Mouse (Mus musculus) forebrain, embryonic 13.5 days (tissue): ENCODE data around the gene Sgta. TPM values are rescaled to one million over a fixed set of nuclear protein-coding genes. Genes with fewer than 3 reads are reported as not detected.
A peak's percentile ranks its signal among the peaks of the same experiment; 100 is the strongest.

Experiments used
- ATAC-seq: fragments of 200-750 bp; cut with Nextera tagmentation; 2 replicates; pipeline ENCODE4 v1.8.0; 2017
- H3K27ac ChIP-seq: fragments of 300-500 bp; sonication (generic); 2 replicates; pipeline ENCODE4 v1.5.1; 2015; ENCODE audit warnings: inconsistent platforms, mild to moderate bottlenecking, moderate library complexity
- H3K27me3 ChIP-seq: fragments of 300-500 bp; sonication (generic); 2 replicates; pipeline ENCODE4 v1.6.1; 2015; ENCODE audit warnings: mild to moderate bottlenecking, inconsistent platforms
- H3K36me3 ChIP-seq: fragments of 300-500 bp; sonication (generic); 2 replicates; pipeline ENCODE4 v1.6.1; 2015; ENCODE audit warnings: mild to moderate bottlenecking, inconsistent platforms; ENCODE audit not compliant: poor library complexity, severe bottlenecking
- H3K4me1 ChIP-seq: fragments of 300-500 bp; sonication (generic); 2 replicates; pipeline ENCODE4 v1.6.1; 2015; ENCODE audit warnings: inconsistent platforms
- H3K4me2 ChIP-seq: fragments of 300-500 bp; sonication (generic); 2 replicates; pipeline ENCODE4 v1.6.1; 2015; ENCODE audit warnings: inconsistent platforms, mild to moderate bottlenecking, moderate library complexity
- H3K4me3 ChIP-seq: fragments of 300-500 bp; sonication (generic); 2 replicates; pipeline ENCODE4 v1.5.1; 2015; ENCODE audit warnings: mild to moderate bottlenecking, inconsistent platforms
- H3K9ac ChIP-seq: fragments of 300-500 bp; sonication (generic); 2 replicates; pipeline ENCODE4 v1.6.1; 2015; ENCODE audit warnings: mild to moderate bottlenecking, inconsistent platforms
- H3K9me3 ChIP-seq: fragments of 300-500 bp; sonication (generic); replicated peaks from 2 replicates; pipeline ENCODE4 v1.6.1; 2016; ENCODE audit warnings: inconsistent platforms
- WGBS: fragments of 180-500 bp; shearing (Covaris S2); methylation state at CpG from one replicate; pipeline ENCODE4 v1.1.7; 2015; 5-methylcytosine and 5-hydroxymethylcytosine counted together
- microRNA-seq: library from miRNA; unstranded; fragments of <30 nt; microRNA quantifications from one replicate; pipeline ENCODE4, GENCODE M21; 2016
- polyA plus RNA-seq: library from polyadenylated mRNA; unstranded; fragments of >200 nt; fragmentation: Nextera tagmentation; extraction: Ambion mirVana; gene quantifications from 2 replicates; pipeline ENCODE4 v1.2.1, GENCODE M21; 2015

The Sgta gene
- polyA plus RNA-seq, 1 experiment from 2014 or later, result 273 TPM

DNA sequence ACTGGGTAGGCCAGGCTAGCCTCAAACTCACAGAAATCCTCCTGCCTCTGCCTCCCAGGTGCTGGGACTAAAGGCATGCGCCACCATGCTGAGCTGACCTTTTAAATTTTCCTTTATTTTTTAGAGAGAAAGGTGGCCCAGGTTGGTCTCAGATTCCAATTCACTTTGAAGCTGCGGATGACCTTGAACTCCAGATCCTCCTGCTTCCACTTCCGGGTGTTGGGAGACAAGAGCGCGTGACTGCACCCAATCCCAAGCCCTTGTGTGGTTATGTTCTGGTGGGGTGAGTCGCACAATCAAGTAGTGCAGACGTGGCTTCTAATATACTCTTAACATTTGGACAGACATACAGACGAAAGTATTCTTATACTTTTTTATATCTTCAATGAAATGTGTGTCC is 63.5 kb downstream of the Sgta start:
- H3K9me3 ChIP-seq, result no peaks in the 10 kb centered on the region
- 94% methylated on average over 8 of the region's 8 CpGs for WGBS
- no peak overlapping the region for H3K9ac ChIP-seq
- ATAC-seq, result no peak
- peaks cover 26% of the 10 kb centered on the region for H3K4me1 ChIP-seq
- peaks cover 33% of the 10 kb centered on the region; the same call in 1 of the 2 replicates for H3K27me3 ChIP-seq
- H3K36me3 ChIP-seq, result no peaks in the 10 kb centered on the region
- no peak overlapping the region for H3K4me3 ChIP-seq
- no peak overlapping the region for H3K27ac ChIP-seq
- H3K4me2 ChIP-seq, result no peak overlapping the region

DNA sequence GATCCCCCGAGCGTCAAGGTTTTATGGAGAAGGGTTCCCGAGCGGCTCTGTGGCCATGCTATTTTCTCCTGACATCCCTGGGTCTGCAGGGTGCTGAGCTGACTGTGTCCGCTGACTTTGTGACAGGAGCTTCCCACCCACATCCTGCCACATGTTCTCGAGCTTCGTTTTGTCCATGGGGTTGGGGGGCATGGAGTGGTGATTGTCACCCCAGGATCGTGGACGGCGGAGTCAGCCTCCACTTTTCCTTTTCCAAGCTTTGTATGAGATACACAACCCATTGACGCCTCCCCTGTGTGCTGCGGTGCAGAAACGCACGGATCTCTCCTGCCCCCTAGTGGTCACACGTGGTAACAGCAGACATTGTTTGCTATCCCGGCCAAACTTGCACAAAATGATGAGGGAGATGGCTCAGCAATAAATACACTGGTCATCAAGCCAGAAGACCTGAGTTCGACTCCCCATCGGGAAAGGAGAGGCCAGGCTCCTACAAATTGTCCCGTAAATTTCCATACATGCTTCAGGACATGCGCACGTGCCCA is 64.8 kb downstream of the Sgta start:
- Histone ChIP-seq H3K4me1 (peaks cover 15% of the 10 kb centered on the region), H3K4me2 (peak overlapping the region; percentile 32), H3K27ac (no peak overlapping the region), H3K36me3 (no peaks in the 10 kb centered on the region), H3K27me3 (peaks cover 33% of the 10 kb centered on the region; the same call in 1 of the 2 replicates), H3K9ac (no peak overlapping the region), H3K9me3 (no peaks in the 10 kb centered on the region), H3K4me3 (no peak overlapping the region)
- 13% methylated on average over 21 of the region's 21 CpGs for WGBS
- peak; percentile 42 for ATAC-seq

DNA sequence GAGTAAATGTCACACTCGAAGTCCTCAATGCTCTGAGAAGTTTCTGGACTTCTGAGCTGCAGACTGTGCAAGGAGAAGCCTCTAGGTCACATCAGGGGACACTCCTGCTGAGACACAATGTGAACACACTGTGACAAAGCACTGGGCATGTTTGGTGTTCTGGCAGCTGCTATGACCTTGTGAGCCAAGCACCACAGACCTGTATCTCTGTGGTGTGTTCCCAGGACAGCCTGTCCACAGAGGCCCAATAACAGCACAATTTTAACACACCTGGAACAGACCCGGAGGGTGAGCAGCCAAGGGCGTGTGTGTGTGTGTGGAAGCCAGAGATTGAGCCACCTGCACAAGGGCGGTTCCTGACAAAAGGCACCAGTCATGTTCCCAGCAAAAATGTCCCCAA is 65.4 kb downstream of the Sgta start:
- H3K27ac ChIP-seq, result no peak overlapping the region
- H3K4me1 ChIP-seq, result peaks cover 11% of the 10 kb centered on the region
- peaks cover 33% of the 10 kb centered on the region; the same call in 1 of the 2 replicates for H3K27me3 ChIP-seq
- ATAC-seq, result no peak
- H3K4me3 ChIP-seq, result no peak overlapping the region
- H3K4me2 ChIP-seq, result peak overlapping the region; percentile 32; the same call in 1 of the 2 replicates
- H3K9me3 ChIP-seq, result no peaks in the 10 kb centered on the region
- no peaks in the 10 kb centered on the region for H3K36me3 ChIP-seq
- no peak overlapping the region for H3K9ac ChIP-seq
- 61% methylated on average over 4 of the region's 4 CpGs for WGBS

Small RNA genes within 50 kb of the gene (microRNA-seq; reads per million reads assigned to microRNA genes)
- gene Mir5615-1, result not detected
- gene Mir5615-2, result not detected

Other genes starting within 250 kb of the Sgta start
- gene Jsrp1, start 246.7 kb downstream of the Sgta start, polyA plus RNA-seq, result 0.26 TPM in 1 of 2 replicates, not detected in the other
- gene Oaz1, start 233.5 kb downstream of the Sgta start, polyA plus RNA-seq, result 1,581 and 1,699 TPM in 2 replicates
- 1.7 and 2.0 TPM in 2 replicates for gene Lingo3, start 216.1 kb downstream of the Sgta start, polyA plus RNA-seq
- 291 and 325 TPM in 2 replicates for gene Lsm7, start 205.0 kb downstream of the Sgta start, polyA plus RNA-seq
- gene Sppl2b, start 204.9 kb downstream of the Sgta start, polyA plus RNA-seq, result 40.1 and 45.3 TPM in 2 replicates
- 0.13 and 0.14 TPM in 2 replicates for gene Tmprss9, start 188.3 kb downstream of the Sgta start, polyA plus RNA-seq
- gene Timm13, start 159.2 kb downstream of the Sgta start, polyA plus RNA-seq, result 356 and 364 TPM in 2 replicates
- gene Lmnb2, start 141.9 kb downstream of the Sgta start, polyA plus RNA-seq, result 54.0 and 54.9 TPM in 2 replicates
- gene Gadd45b, start 130.1 kb downstream of the Sgta start, polyA plus RNA-seq, result 4.9 and 5.1 TPM in 2 replicates
- 14.8 and 17.6 TPM in 2 replicates for gene Gng7, start 45.2 kb downstream of the Sgta start, polyA plus RNA-seq
- 13.4 and 15.0 TPM in 2 replicates for gene Diras1, start 34.5 kb downstream of the Sgta start, polyA plus RNA-seq
- 33.4 and 37.8 TPM in 2 replicates for gene Slc39a3, start 22.8 kb downstream of the Sgta start, polyA plus RNA-seq
- 55.8 and 60.5 TPM in 2 replicates for gene Thop1, start 9.9 kb upstream of the Sgta start, polyA plus RNA-seq
- gene Creb3l3, start 38.7 kb upstream of the Sgta start, polyA plus RNA-seq, result 0.30 and 0.42 TPM in 2 replicates
- gene Map2k2, start 45.7 kb upstream of the Sgta start, polyA plus RNA-seq, result 200 and 211 TPM in 2 replicates
- 10.4 and 10.6 TPM in 2 replicates for gene Zbtb7a, start 75.0 kb upstream of the Sgta start, polyA plus RNA-seq
- 54.2 and 57.0 TPM in 2 replicates for gene Pias4, start 107.7 kb upstream of the Sgta start, polyA plus RNA-seq
- gene Eef2, start 116.5 kb upstream of the Sgta start, polyA plus RNA-seq, result 555 and 583 TPM in 2 replicates
- 43.5 and 47.7 TPM in 2 replicates for gene Dapk3, start 122.8 kb upstream of the Sgta start, polyA plus RNA-seq
- not detected in 2 replicates for gene 4930442H23Rik, start 123.7 kb upstream of the Sgta start, polyA plus RNA-seq
- not detected in 2 replicates for gene Nmrk2, start 141.9 kb upstream of the Sgta start, polyA plus RNA-seq
- gene Atcay, start 170.7 kb upstream of the Sgta start, polyA plus RNA-seq, result 44.5 and 54.2 TPM in 2 replicates
- 9.7 and 10.9 TPM in 2 replicates for gene Zfr2, start 173.0 kb upstream of the Sgta start, polyA plus RNA-seq
- gene Matk, start 192.8 kb upstream of the Sgta start, polyA plus RNA-seq, result 5.6 and 7.4 TPM in 2 replicates
- 134 and 135 TPM in 2 replicates for gene Mrpl54, start 206.8 kb upstream of the Sgta start, polyA plus RNA-seq
- gene Apba3, start 206.8 kb upstream of the Sgta start, polyA plus RNA-seq, result 28.6 and 32.3 TPM in 2 replicates
- gene Tjp3, start 231.4 kb upstream of the Sgta start, polyA plus RNA-seq, result 6.2 and 7.1 TPM in 2 replicates
- 73.1 and 87.2 TPM in 2 replicates for gene Pip5k1c, start 232.8 kb upstream of the Sgta start, polyA plus RNA-seq